Mouse (Mus musculus) lung, adult 2 months (tissue): ENCODE results near the gene Pate4. TPM values are rescaled to one million over a fixed set of nuclear protein-coding genes. Genes with fewer than 3 reads are reported as not detected.

Experiments used
- DNase-seq: peaks from one replicate; pipeline ENCODE4 v3.0.0; 2022
- H3K4me1 ChIP-seq: fragments of 200-500 bp; 2 replicates; pipeline ENCODE4 v1.6.1; 2011; ENCODE audit warnings: low read length; ENCODE audit not compliant: control insufficient read depth, insufficient read depth
- H3K4me3 ChIP-seq: fragments of 200-500 bp; replicated peaks from 2 replicates; pipeline ENCODE3; 2011; ENCODE audit warnings: low read depth, mild to moderate bottlenecking, control low read depth, low read length; ENCODE audit errors: extremely low read depth
- CTCF ChIP-seq: fragments of 200-500 bp; IDR thresholded peaks from 2 replicates; pipeline ENCODE4 v1.5.1; 2011; ENCODE audit warnings: mild to moderate bottlenecking, low read length, control low read depth; ENCODE audit not compliant: insufficient read depth
- POLR2A ChIP-seq: fragments of 200-500 bp; IDR thresholded peaks from 2 replicates; pipeline ENCODE4 v1.6.1; 2011; ENCODE audit warnings: low read depth, mild to moderate bottlenecking, control low read depth, low read length, borderline replicate concordance; ENCODE audit errors: extremely low read depth
- WGBS: fragments of 180-500 bp; shearing (Covaris S2); methylation state at CpG from one replicate; pipeline ENCODE4 v1.1.7; 2018; 5-methylcytosine and 5-hydroxymethylcytosine counted together
- polyA plus RNA-seq: library from polyadenylated mRNA; depleted of rRNA; stranded (reverse); fragments of >200 nt; gene quantifications from 2 replicates; pipeline ENCODE4 v1.2.3, GENCODE M21; 2012; rRNA removed

Pate4 gene
- polyA plus RNA-seq, 1 experiment: not detected

GRCm38 (mm10) chr9:35569571-35570534, 41.9 kb downstream of the Pate4 start, which contains the start of the genes Pate2 and Hyls1:
TSS of gene Pate2 (plus strand) at chr9:35570284.
TSS of gene Hyls1 (minus strand) at chr9:35570398.
- TF ChIP-seq POLR2A (peak; percentile 70), CTCF (no peak)
- Histone ChIP-seq H3K4me1 (no peaks in the 10 kb centered on the region), H3K4me3 (peak within 1 kb of the TSS; percentile 86)
- DNase-seq: peak; percentile 91
- WGBS: under 1% methylated on average over 86 of the region's 86 CpGs

- no peak overlapping the region for H3K4me3 ChIP-seq
- DNase-seq: no peak
- TF ChIP-seq POLR2A (no peak), CTCF (no peak)
- H3K4me1 ChIP-seq: no peaks in the 10 kb centered on the region
- WGBS: 83% methylated on average over 3 of the region's 3 CpGs
Observed at GRCm38 (mm10) chr9:35567995-35568394, 43.7 kb downstream of the Pate4 start.

GRCm38 (mm10) chr9:35564536-35565240, 47.1 kb downstream of the Pate4 start:
- WGBS: 83% methylated on average over 5 of the region's 5 CpGs
- DNase-seq: no peak
- H3K4me1 ChIP-seq: no peaks in the 10 kb centered on the region
- TF ChIP-seq CTCF (no peak), POLR2A (no peak)
- H3K4me3 ChIP-seq: no peak overlapping the region

GRCm38 (mm10) chr9:35561583-35561982, 50.2 kb downstream of the Pate4 start:
- TF ChIP-seq POLR2A (no peak), CTCF (no peak)
- Histone ChIP-seq H3K4me1 (no peaks in the 10 kb centered on the region), H3K4me3 (no peak overlapping the region)
- DNase-seq: no peak
- 76% methylated on average over 6 of the region's 6 CpGs for WGBS

- no peak for DNase-seq
- 95% methylated on average over 11 of the region's 11 CpGs for WGBS
- H3K4me1 ChIP-seq: no peaks in the 10 kb centered on the region
- H3K4me3 ChIP-seq: no peak overlapping the region
- TF ChIP-seq CTCF: no peak
- no peak for TF ChIP-seq POLR2A
Observed at GRCm38 (mm10) chr9:35561076-35561475, 50.7 kb downstream of the Pate4 start.

GRCm38 (mm10) chr9:35559009-35559890, 52.5 kb downstream of the Pate4 start:
- DNase-seq: peak; percentile 62
- TF ChIP-seq CTCF: no peak
- TF ChIP-seq POLR2A: peak; percentile 75; the same call in 1 of the 2 replicates
- peak overlapping the region; percentile 77 for H3K4me3 ChIP-seq
- no peaks in the 10 kb centered on the region for H3K4me1 ChIP-seq
- WGBS: 1% methylated on average over 31 of the region's 31 CpGs

- peak within 1 kb of the TSS; percentile 77 for H3K4me3 ChIP-seq
- H3K4me1 ChIP-seq: no peaks in the 10 kb centered on the region
- under 1% methylated on average over 58 of the region's 59 CpGs for WGBS
- no peak for DNase-seq
- TF ChIP-seq POLR2A: no peak
- no peak for TF ChIP-seq CTCF
Observed at GRCm38 (mm10) chr9:35558257-35559008, 53.3 kb downstream of the Pate4 start, which contains the start of the genes Ddx25 and Pus3. TSS of gene Ddx25 (minus strand) at chr9:35558528. TSS of gene Pus3 (plus strand) at chr9:35558595.

Other genes with a start within 250 kb of the Pate4 start
- 5.4 and 7.1 TPM in 2 replicates for gene Cdon, start 190.8 kb downstream of the Pate4 start, polyA plus RNA-seq
- gene Gm1113, start 93.7 kb downstream of the Pate4 start, polyA plus RNA-seq: not detected in 2 replicates
- 0.02 and 0.03 TPM in 2 replicates for gene Ddx25, start 53.4 kb downstream of the Pate4 start, polyA plus RNA-seq
- gene Pus3, start 53.3 kb downstream of the Pate4 start, polyA plus RNA-seq: 1.1 and 2.2 TPM in 2 replicates
- gene Pate2, start 41.7 kb downstream of the Pate4 start, polyA plus RNA-seq: not detected in 2 replicates
- gene Hyls1, start 41.5 kb downstream of the Pate4 start, polyA plus RNA-seq: 0.75 and 0.89 TPM in 2 replicates
- not detected in 2 replicates for gene Pate3, start 36.3 kb upstream of the Pate4 start, polyA plus RNA-seq
- gene Pate1, start 75.4 kb upstream of the Pate4 start, polyA plus RNA-seq: not detected in 2 replicates
- not detected in 2 replicates for gene Gm17677, start 129.1 kb upstream of the Pate4 start, polyA plus RNA-seq
- not detected in 2 replicates for gene Gm17727, start 166.2 kb upstream of the Pate4 start, polyA plus RNA-seq
- gene Gm27235, start 178.2 kb upstream of the Pate4 start, polyA plus RNA-seq: not detected in 2 replicates
- gene D730048I06Rik, start 178.2 kb upstream of the Pate4 start, polyA plus RNA-seq: not detected in 2 replicates
- gene 9230110F15Rik, start 232.2 kb upstream of the Pate4 start, polyA plus RNA-seq: not detected in 2 replicates